Mouse (Mus musculus): ENCODE data around the gene Slc25a25. TPM values are rescaled to one million over a fixed set of nuclear protein-coding genes. Genes with fewer than 3 reads are reported as not detected.
A peak's percentile ranks its signal among the peaks of the same experiment; 100 is the strongest.

Gene Slc25a25
- polyA plus RNA-seq, 1 experiment from 2014 or later = 15.8 TPM

- no peak overlapping the region for H3K4me2 ChIP-seq (ENCODE audit: low read depth, low read length)
- H3K36me3 ChIP-seq (ENCODE audit: control insufficient read depth, insufficient read depth, low read length) = no peaks in the 10 kb centered on the region
- H3K27ac ChIP-seq (replicated peaks; ENCODE audit: low read depth, low read length) = no peak overlapping the region
- no peaks in the 10 kb centered on the region for H3K9me3 ChIP-seq (ENCODE audit: control insufficient read depth, low read length)
- DNase-seq (ENCODE audit: low spot score) (no peak), ATAC-seq (ENCODE audit: low read depth) (no peak)
- H3K27me3 ChIP-seq (replicated peaks; ENCODE audit: control insufficient read depth, insufficient read depth, low read length) = no peaks in the 10 kb centered on the region
- no peak overlapping the region for H3K4me3 ChIP-seq (ENCODE audit: low read depth, low read length)
- no peaks in the 10 kb centered on the region for H3K4me1 ChIP-seq (ENCODE audit: control insufficient read depth, insufficient read depth, low read length)
- WGBS = 75% methylated on average over 6 of the region's 6 CpGs
- no peak overlapping the region for H3K9ac ChIP-seq (ENCODE audit: low read depth, low read length)
Measured at GRCm38 (mm10) chr2:32471681-32472061, 20.4 kb upstream of the Slc25a25 start.

DNA sequence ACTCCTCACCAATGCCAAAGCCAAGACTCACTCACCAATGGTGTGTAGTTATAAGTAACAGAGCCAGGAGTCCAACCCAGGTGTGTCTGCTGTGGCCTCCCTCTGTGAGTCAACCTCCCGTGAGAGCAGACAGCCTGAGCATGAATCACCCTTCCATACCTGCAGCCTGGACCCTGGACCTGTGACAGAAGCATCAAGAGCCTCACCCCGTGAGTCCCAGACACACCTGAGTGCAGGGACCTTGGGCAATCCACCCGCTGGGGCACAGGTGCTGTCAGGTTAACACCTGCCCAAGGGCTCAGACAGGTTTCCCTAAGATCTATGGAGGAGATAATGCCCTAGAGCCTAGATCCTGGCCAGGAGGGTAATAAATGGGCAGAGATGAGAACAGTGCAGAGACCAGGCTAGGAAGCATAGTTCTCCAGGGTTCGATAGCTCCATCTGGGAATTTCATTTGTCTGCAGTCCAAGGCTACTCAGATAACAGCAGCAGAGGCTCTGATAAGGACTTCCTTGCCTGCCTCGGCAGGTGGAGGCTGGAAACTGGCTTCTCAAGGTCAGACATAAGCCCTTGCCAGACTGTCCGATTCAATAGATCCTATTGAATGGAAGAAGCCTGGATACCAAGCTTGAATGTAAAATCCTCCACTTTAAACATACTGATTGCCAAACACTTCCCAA lies 19.9 kb upstream of the Slc25a25 start:
- Histone ChIP-seq H3K4me3 (ENCODE audit: low read depth, low read length) (no peak overlapping the region), H3K27me3 (replicated peaks; ENCODE audit: control insufficient read depth, insufficient read depth, low read length) (no peaks in the 10 kb centered on the region), H3K36me3 (ENCODE audit: control insufficient read depth, insufficient read depth, low read length) (no peaks in the 10 kb centered on the region), H3K9me3 (ENCODE audit: control insufficient read depth, low read length) (no peaks in the 10 kb centered on the region), H3K27ac (replicated peaks; ENCODE audit: low read depth, low read length) (no peak overlapping the region), H3K4me2 (ENCODE audit: low read depth, low read length) (no peak overlapping the region), H3K9ac (ENCODE audit: low read depth, low read length) (no peak overlapping the region), H3K4me1 (ENCODE audit: control insufficient read depth, insufficient read depth, low read length) (no peaks in the 10 kb centered on the region)
- DNase-seq (ENCODE audit: low spot score) = no peak
- 87% methylated on average over 6 of the region's 6 CpGs for WGBS
- ATAC-seq (ENCODE audit: low read depth) = no peak

- no peaks in the 10 kb centered on the region for H3K36me3 ChIP-seq (ENCODE audit: control insufficient read depth, insufficient read depth, low read length)
- H3K27ac ChIP-seq (replicated peaks; ENCODE audit: low read depth, low read length) = peak overlapping the region; percentile 13
- WGBS = 45% methylated on average over 6 of the region's 6 CpGs
- H3K4me2 ChIP-seq (ENCODE audit: low read depth, low read length) = no peak overlapping the region; the same call in 1 of the 2 replicates
- peak; percentile 80 for DNase-seq (ENCODE audit: low spot score)
- no peak overlapping the region for H3K4me3 ChIP-seq (ENCODE audit: low read depth, low read length)
- no peaks in the 10 kb centered on the region for H3K27me3 ChIP-seq (replicated peaks; ENCODE audit: control insufficient read depth, insufficient read depth, low read length)
- peaks cover 10% of the 10 kb centered on the region for H3K4me1 ChIP-seq (ENCODE audit: control insufficient read depth, insufficient read depth, low read length)
- ATAC-seq (ENCODE audit: low read depth) = peak; percentile 78
- no peak overlapping the region for H3K9ac ChIP-seq (ENCODE audit: low read depth, low read length)
- no peaks in the 10 kb centered on the region for H3K9me3 ChIP-seq (ENCODE audit: control insufficient read depth, low read length)
Measured at GRCm38 (mm10) chr2:32464212-32464891, 13.1 kb upstream of the Slc25a25 start.

GRCm38 (mm10) chr2:32463773-32464172 lies 12.5 kb upstream of the Slc25a25 start:
- Histone ChIP-seq H3K27ac (replicated peaks; ENCODE audit: low read depth, low read length) (no peak overlapping the region), H3K27me3 (replicated peaks; ENCODE audit: control insufficient read depth, insufficient read depth, low read length) (no peaks in the 10 kb centered on the region)
- 79% methylated on average over 2 of the region's 2 CpGs for WGBS

GRCm38 (mm10) chr2:32459657-32460056 lies 8.4 kb upstream of the Slc25a25 start:
- 93% methylated on average over 2 of the region's 2 CpGs for WGBS
- no peaks in the 10 kb centered on the region for H3K27me3 ChIP-seq (replicated peaks; ENCODE audit: control insufficient read depth, insufficient read depth, low read length)
- ATAC-seq (ENCODE audit: low read depth) (no peak), DNase-seq (ENCODE audit: low spot score) (no peak)
- no peak overlapping the region for H3K4me2 ChIP-seq (ENCODE audit: low read depth, low read length)
- H3K4me3 ChIP-seq (ENCODE audit: low read depth, low read length) = no peak overlapping the region
- H3K9ac ChIP-seq (ENCODE audit: low read depth, low read length) = no peak overlapping the region
- H3K4me1 ChIP-seq (ENCODE audit: control insufficient read depth, insufficient read depth, low read length) = peaks cover 7% of the 10 kb centered on the region
- peaks cover 18% of the 10 kb centered on the region; the same call in 1 of the 2 replicates for H3K36me3 ChIP-seq (ENCODE audit: control insufficient read depth, insufficient read depth, low read length)
- H3K27ac ChIP-seq (replicated peaks; ENCODE audit: low read depth, low read length) = no peak overlapping the region
- no peaks in the 10 kb centered on the region for H3K9me3 ChIP-seq (ENCODE audit: control insufficient read depth, low read length)

More at GRCm38 (mm10) chr2:32463773-32464172, 12.5 kb upstream of the Slc25a25 start:
- no peak overlapping the region for H3K4me3 ChIP-seq (ENCODE audit: low read depth, low read length)
- no peak for DNase-seq (ENCODE audit: low spot score)
- H3K36me3 ChIP-seq (ENCODE audit: control insufficient read depth, insufficient read depth, low read length) = no peaks in the 10 kb centered on the region
- peaks cover 10% of the 10 kb centered on the region for H3K4me1 ChIP-seq (ENCODE audit: control insufficient read depth, insufficient read depth, low read length)
- H3K4me2 ChIP-seq (ENCODE audit: low read depth, low read length) = no peak overlapping the region
- no peak for ATAC-seq (ENCODE audit: low read depth)
- H3K9ac ChIP-seq (ENCODE audit: low read depth, low read length) = no peak overlapping the region
- H3K9me3 ChIP-seq (ENCODE audit: control insufficient read depth, low read length) = no peaks in the 10 kb centered on the region

- Histone ChIP-seq H3K4me1 (ENCODE audit: control insufficient read depth, insufficient read depth, low read length) (no peaks in the 10 kb centered on the region; the same call in 1 of the 2 replicates), H3K9ac (ENCODE audit: low read depth, low read length) (no peak overlapping the region), H3K27ac (replicated peaks; ENCODE audit: low read depth, low read length) (no peak overlapping the region), H3K36me3 (ENCODE audit: control insufficient read depth, insufficient read depth, low read length) (peaks cover 18% of the 10 kb centered on the region; the same call in 1 of the 2 replicates), H3K9me3 (ENCODE audit: control insufficient read depth, low read length) (no peaks in the 10 kb centered on the region), H3K4me3 (ENCODE audit: low read depth, low read length) (no peak overlapping the region), H3K27me3 (replicated peaks; ENCODE audit: control insufficient read depth, insufficient read depth, low read length) (no peaks in the 10 kb centered on the region), H3K4me2 (ENCODE audit: low read depth, low read length) (no peak overlapping the region)
- ATAC-seq (ENCODE audit: low read depth) (no peak), DNase-seq (ENCODE audit: low spot score) (no peak)
- WGBS = 67% methylated on average over 2 of the region's 2 CpGs
Measured at GRCm38 (mm10) chr2:32458300-32458699, 7.1 kb upstream of the Slc25a25 start.

GRCm38 (mm10) chr2:32455101-32455500 lies 3.9 kb upstream of the Slc25a25 start:
- DNase-seq (ENCODE audit: low spot score) = no peak
- no peak overlapping the region for H3K27ac ChIP-seq (replicated peaks; ENCODE audit: low read depth, low read length)

DNA sequence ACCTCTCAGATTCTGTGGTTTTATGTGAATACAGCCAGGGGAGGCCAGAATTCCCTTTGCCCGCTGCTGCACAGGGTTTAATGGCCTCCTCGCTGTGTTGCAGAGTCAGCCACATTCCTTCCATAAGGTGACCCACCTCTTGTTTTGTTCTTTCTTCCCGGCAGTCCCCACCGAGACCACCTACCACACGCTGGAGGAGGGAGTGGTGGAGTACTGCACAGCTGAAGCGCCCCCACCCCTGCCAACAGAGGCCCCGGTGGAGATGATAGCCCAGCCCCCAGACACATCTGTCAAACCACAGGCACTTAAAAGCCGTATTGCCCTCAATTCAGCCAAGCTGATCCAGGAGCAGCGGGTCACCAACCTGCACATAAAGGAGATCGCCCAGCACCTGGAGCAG lies 3.4 kb upstream of the Slc25a25 start:
- Histone ChIP-seq H3K4me1 (ENCODE audit: control insufficient read depth, insufficient read depth, low read length) (peaks cover 16% of the 10 kb centered on the region), H3K9me3 (ENCODE audit: control insufficient read depth, low read length) (no peaks in the 10 kb centered on the region), H3K4me2 (ENCODE audit: low read depth, low read length) (no peak overlapping the region), H3K27me3 (replicated peaks; ENCODE audit: control insufficient read depth, insufficient read depth, low read length) (no peaks in the 10 kb centered on the region), H3K27ac (replicated peaks; ENCODE audit: low read depth, low read length) (no peak overlapping the region), H3K9ac (ENCODE audit: low read depth, low read length) (no peak overlapping the region), H3K4me3 (ENCODE audit: low read depth, low read length) (no peak overlapping the region), H3K36me3 (ENCODE audit: control insufficient read depth, insufficient read depth, low read length) (peaks cover 18% of the 10 kb centered on the region; the same call in 1 of the 2 replicates)
- DNase-seq (ENCODE audit: low spot score) (no peak), ATAC-seq (ENCODE audit: low read depth) (no peak)
- WGBS = 84% methylated on average over 10 of the region's 10 CpGs

More at GRCm38 (mm10) chr2:32455101-32455500, 3.9 kb upstream of the Slc25a25 start:
- no peak for ATAC-seq (ENCODE audit: low read depth)
- WGBS = 90% methylated on average over 8 of the region's 8 CpGs
- H3K4me3 ChIP-seq (ENCODE audit: low read depth, low read length) = no peak overlapping the region
- peaks cover 18% of the 10 kb centered on the region; the same call in 1 of the 2 replicates for H3K36me3 ChIP-seq (ENCODE audit: control insufficient read depth, insufficient read depth, low read length)
- H3K27me3 ChIP-seq (replicated peaks; ENCODE audit: control insufficient read depth, insufficient read depth, low read length) = no peaks in the 10 kb centered on the region
- no peak overlapping the region for H3K4me2 ChIP-seq (ENCODE audit: low read depth, low read length)
- no peak overlapping the region for H3K9ac ChIP-seq (ENCODE audit: low read depth, low read length)
- H3K4me1 ChIP-seq (ENCODE audit: control insufficient read depth, insufficient read depth, low read length) = peaks cover 16% of the 10 kb centered on the region
- no peaks in the 10 kb centered on the region for H3K9me3 ChIP-seq (ENCODE audit: control insufficient read depth, low read length)
